ENCODE assay signal across 19 mouse cellular contexts in the genomic region with DNA sequence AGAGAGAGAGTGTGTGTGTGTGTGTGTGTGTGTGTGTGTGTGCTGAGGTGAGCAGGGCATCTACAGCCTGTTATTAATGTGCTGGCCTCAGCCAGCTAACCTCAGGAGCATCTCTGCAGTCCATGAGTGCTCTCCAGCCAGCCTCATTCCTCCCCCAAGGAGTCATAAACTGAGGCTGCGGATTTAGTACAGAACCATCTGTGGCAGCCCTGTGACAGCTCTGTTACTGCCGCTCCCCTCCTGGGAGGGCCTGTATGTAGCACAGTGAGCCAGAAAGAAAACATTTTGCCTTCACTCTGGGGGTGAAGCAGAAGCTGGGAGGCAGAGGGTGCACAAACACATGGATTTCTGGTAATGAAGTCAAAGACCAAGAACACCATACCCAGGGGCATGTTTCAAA.
A peak's percentile ranks its signal among the peaks of the same experiment; 100 is the strongest.
DNase-seq lines count a peak whose midpoint lies in the region; ATAC-seq and TF ChIP-seq lines count a peak whose summit lies in the region.
"Had no signal": no experiment of that assay in that cellular context is flagged by ENCODE, and none has a peak within 500 bp of the region (broad histone marks: within the 10 kb centered on the region; RNA-seq: fewer than 3 reads in every experiment).

No protein-coding gene starts in this region.

- H3K27me3 ChIP-seq in embryonic facial prominence, embryonic 12.5 days: no peaks in the 10 kb centered on the region
- H3K27me3 ChIP-seq in embryonic facial prominence, embryonic 10.5 days (replicated peaks; ENCODE audit: low read depth, poor library complexity, severe bottlenecking): no peaks in the 10 kb centered on the region
- no peaks in the 10 kb centered on the region for H3K27me3 ChIP-seq in kidney, postnatal 0 days (ENCODE audit: insufficient read depth, low read length)
- no peaks in the 10 kb centered on the region for H3K27me3 ChIP-seq in midbrain, postnatal 0 days (ENCODE audit: insufficient read depth, low read length)
- H3K27me3 ChIP-seq in midbrain, embryonic 16.5 days (ENCODE audit: control insufficient read depth, insufficient read depth, low read depth, low read length): no peaks in the 10 kb centered on the region
- H3K27me3 ChIP-seq: CH12.LX; limb, embryonic 15.5 days; lung, embryonic 15.5 days; neural tube, embryonic 12.5 days had no signal

- H3K27ac ChIP-seq in embryonic facial prominence, embryonic 12.5 days: no peak overlapping the region
- H3K27ac ChIP-seq in embryonic facial prominence, embryonic 10.5 days (replicated peaks): no peak overlapping the region
- H3K27ac ChIP-seq in kidney, postnatal 0 days: no peak overlapping the region
- no peak overlapping the region for H3K27ac ChIP-seq in midbrain, postnatal 0 days (ENCODE audit: low read depth, low read length)
- H3K27ac ChIP-seq in midbrain, embryonic 16.5 days (ENCODE audit: low read length): no peak overlapping the region
- H3K27ac ChIP-seq: limb, embryonic 15.5 days; lung, embryonic 15.5 days; neural tube, embryonic 12.5 days had no signal

- H3K36me3 ChIP-seq in embryonic facial prominence, embryonic 12.5 days: no peaks in the 10 kb centered on the region
- H3K36me3 ChIP-seq in embryonic facial prominence, embryonic 10.5 days (replicated peaks): no peaks in the 10 kb centered on the region
- no peaks in the 10 kb centered on the region for H3K36me3 ChIP-seq in kidney, postnatal 0 days (ENCODE audit: insufficient read depth, low read length)
- H3K36me3 ChIP-seq in midbrain, postnatal 0 days (ENCODE audit: insufficient read depth, low read length): no peaks in the 10 kb centered on the region
- H3K36me3 ChIP-seq in midbrain, embryonic 16.5 days (ENCODE audit: control insufficient read depth, insufficient read depth, low read length): no peaks in the 10 kb centered on the region
- H3K36me3 ChIP-seq: limb, embryonic 15.5 days; neural tube, embryonic 12.5 days had no signal

- TF ChIP-seq CTCF in kidney, postnatal 0 days (IDR thresholded peaks at IDR 0.05; ENCODE audit: low read depth): no peak
- TF ChIP-seq CTCF in midbrain, postnatal 0 days (IDR thresholded peaks at IDR 0.05): no peak

- no peak overlapping the region for H3K9ac ChIP-seq in embryonic facial prominence, embryonic 12.5 days
- no peak overlapping the region for H3K9ac ChIP-seq in kidney, postnatal 0 days (ENCODE audit: low read depth, low read length)
- no peak overlapping the region for H3K9ac ChIP-seq in midbrain, postnatal 0 days (replicated peaks; ENCODE audit: low read length, poor library complexity, severe bottlenecking)
- no peak overlapping the region for H3K9ac ChIP-seq in midbrain, embryonic 16.5 days (ENCODE audit: low read depth, low read length)
- H3K9ac ChIP-seq: limb, embryonic 15.5 days; lung, embryonic 15.5 days; neural tube, embryonic 12.5 days had no signal

- H3K4me3 ChIP-seq in embryonic facial prominence, embryonic 12.5 days: no peak overlapping the region
- no peak overlapping the region for H3K4me3 ChIP-seq in embryonic facial prominence, embryonic 10.5 days
- no peak overlapping the region for H3K4me3 ChIP-seq in kidney, postnatal 0 days (replicated peaks; ENCODE audit: low read depth, low read length)
- H3K4me3 ChIP-seq in midbrain, postnatal 0 days (ENCODE audit: low read depth, low read length): no peak overlapping the region
- H3K4me3 ChIP-seq in midbrain, embryonic 16.5 days (ENCODE audit: low read depth, low read length): no peak overlapping the region
- H3K4me3 ChIP-seq: limb, embryonic 15.5 days; lung, embryonic 15.5 days; neural tube, embryonic 12.5 days had no signal

- ATAC-seq in embryonic facial prominence, embryonic 12.5 days (ENCODE audit: insufficient number of reproducible peaks, insufficient read depth, low FRiP score, low TSS enrichment): 0 out of 2 replicates have a peak, but pooled peaks have one; percentile 28
- no peak for ATAC-seq in kidney, postnatal 0 days (replicated peaks; ENCODE audit: low FRiP score, low read depth)
- no peak for ATAC-seq in midbrain, postnatal 0 days (ENCODE audit: low FRiP score)
- ATAC-seq in midbrain, embryonic 16.5 days: no peak
- ATAC-seq: activated CD4-positive, CD25-positive, alpha-beta regulatory T cell, adult 4 months had no signal

- H3K4me2 ChIP-seq in embryonic facial prominence, embryonic 12.5 days (replicated peaks): no peak overlapping the region
- no peak overlapping the region for H3K4me2 ChIP-seq in kidney, postnatal 0 days (ENCODE audit: low read length)
- no peak overlapping the region for H3K4me2 ChIP-seq in midbrain, postnatal 0 days (ENCODE audit: low read depth, low read length, poor library complexity, severe bottlenecking)
- no peak overlapping the region for H3K4me2 ChIP-seq in midbrain, embryonic 16.5 days (ENCODE audit: low read length)
- H3K4me2 ChIP-seq: limb, embryonic 15.5 days; lung, embryonic 15.5 days; midbrain, embryonic 11.5 days; neural tube, embryonic 12.5 days had no signal

- no peaks in the 10 kb centered on the region; the same call in 1 of the 2 replicates for H3K4me1 ChIP-seq in embryonic facial prominence, embryonic 12.5 days
- no peaks in the 10 kb centered on the region for H3K4me1 ChIP-seq in embryonic facial prominence, embryonic 10.5 days
- no peaks in the 10 kb centered on the region for H3K4me1 ChIP-seq in kidney, postnatal 0 days (replicated peaks; ENCODE audit: insufficient read depth, low read length)
- no peaks in the 10 kb centered on the region for H3K4me1 ChIP-seq in midbrain, postnatal 0 days (ENCODE audit: insufficient read depth, low read length)
- no peaks in the 10 kb centered on the region for H3K4me1 ChIP-seq in midbrain, embryonic 16.5 days (ENCODE audit: control insufficient read depth, insufficient read depth, low read length)
- H3K4me1 ChIP-seq: neural tube, embryonic 12.5 days had no signal

- DNase-seq in embryonic facial prominence, embryonic 10.5 days (ENCODE audit: low spot score): no peak
- DNase-seq in kidney, postnatal 0 days (ENCODE audit: low spot score): peak; percentile 44
- DNase-seq in kidney, postnatal 14 days: no peak
- peak; percentile 15 for DNase-seq in midbrain, postnatal 0 days (ENCODE audit: low spot score)
- peak; percentile 28 for DNase-seq in telencephalon, adult 2 months (ENCODE audit: low read depth, low spot score)
- DNase-seq in adrenal gland, adult (ENCODE audit: inconsistent age in 2 of 2, low spot score in 1 of 2): no peak
- DNase-seq: cerebellum, adult 18-20 months; heart, postnatal 36 days; right cerebral cortex, adult 18-20 months; spleen, adult 18-20 months; thymus, postnatal 36 days had no signal

- 43% methylated on average over 2 of the region's 2 CpGs for WGBS in embryonic facial prominence, embryonic 12.5 days
- 58% methylated on average over 2 of the region's 2 CpGs for WGBS in embryonic facial prominence, embryonic 10.5 days
- 4% methylated on average over 2 of the region's 2 CpGs for WGBS in kidney, postnatal 0 days
- 46% methylated on average over 2 of the region's 2 CpGs for WGBS in midbrain, postnatal 0 days
- 62% methylated on average over 2 of the region's 2 CpGs for whole genome bisulfite sequencing in midbrain, embryonic 16.5 days

- no peaks in the 10 kb centered on the region for H3K9me3 ChIP-seq in embryonic facial prominence, embryonic 12.5 days
- H3K9me3 ChIP-seq in embryonic facial prominence, embryonic 10.5 days: no peaks in the 10 kb centered on the region
- H3K9me3 ChIP-seq in kidney, postnatal 0 days (replicated peaks; ENCODE audit: low read length): no peaks in the 10 kb centered on the region
- no peaks in the 10 kb centered on the region for H3K9me3 ChIP-seq in midbrain, postnatal 0 days (ENCODE audit: low read length)
- no peaks in the 10 kb centered on the region for H3K9me3 ChIP-seq in midbrain, embryonic 16.5 days (replicated peaks; ENCODE audit: control insufficient read depth, low read length, poor library complexity, severe bottlenecking)
- H3K9me3 ChIP-seq: limb, embryonic 15.5 days; lung, embryonic 15.5 days; neural tube, embryonic 12.5 days had no signal

Comparison
In these comparisons a context has a peak if more than half of its experiments do, and no peak if none do; other contexts are left out.
1. DNase-seq: peak in kidney, postnatal 0 days (single experiment), midbrain, postnatal 0 days (single experiment) and telencephalon, adult 2 months (single experiment); none in embryonic facial prominence, embryonic 10.5 days (single experiment), kidney, postnatal 14 days (single experiment) and adrenal gland, adult (0 of 2).